Mouse (Mus musculus): ENCODE results near the gene Apool.

- TF ChIP-seq CTCF (IDR thresholded peaks at IDR 0.05), result 0 out of 2 replicates have a peak, but pooled peaks have one; percentile 13
- no peak for TF ChIP-seq EP300 (IDR thresholded peaks at IDR 0.05)
These were observed 57.3 kb downstream of the Apool start for GRCm38 (mm10) chrX:112368426-112368825.

Measured in lung, postnatal 0 days (tissue).